Mouse (Mus musculus) kidney, postnatal 0 days (tissue): ENCODE measurements around the gene Ccdc162. TPM values are rescaled to one million over a fixed set of nuclear protein-coding genes. Genes with fewer than 3 reads are reported as not detected.

Source experiments
- ATAC-seq: fragments of 200-750 bp; cut with Nextera tagmentation; replicated peaks from 2 replicates; pipeline ENCODE4 v1.8.0; 2017; ENCODE audit warnings: low read depth, moderate number of reproducible peaks, moderate TSS enrichment, moderate library complexity; ENCODE audit not compliant: low FRiP score
- DNase-seq: peaks from one replicate; pipeline ENCODE4 v3.0.0-alpha.2; 2016; ENCODE audit warnings: low spot score
- H3K27ac ChIP-seq: fragments of 300-500 bp; sonication (generic); 2 replicates; pipeline ENCODE4 v1.5.1; 2014; ENCODE audit warnings: mild to moderate bottlenecking
- H3K27me3 ChIP-seq: fragments of 300-500 bp; sonication (generic); 2 replicates; pipeline ENCODE4 v1.6.1; 2014; ENCODE audit warnings: low read length, mixed read lengths; ENCODE audit not compliant: insufficient read depth
- H3K36me3 ChIP-seq: fragments of 300-500 bp; sonication (generic); 2 replicates; pipeline ENCODE4 v1.6.1; 2014; ENCODE audit warnings: low read length, mixed read lengths; ENCODE audit not compliant: insufficient read depth
- H3K4me1 ChIP-seq: fragments of 300-500 bp; sonication (generic); replicated peaks from 2 replicates; pipeline ENCODE4 v1.6.1; 2014; ENCODE audit warnings: antibody characterized with exemption, low read length, mixed read lengths; ENCODE audit not compliant: insufficient read depth
- H3K4me2 ChIP-seq: fragments of 300-500 bp; sonication (generic); 2 replicates; pipeline ENCODE4 v1.6.1; 2014; ENCODE audit warnings: mild to moderate bottlenecking, low read length, moderate library complexity, mixed read lengths
- H3K4me3 ChIP-seq: fragments of 300-500 bp; sonication (generic); replicated peaks from 2 replicates; pipeline ENCODE4 v1.5.1; 2014; ENCODE audit warnings: low read depth, low read length
- H3K9ac ChIP-seq: fragments of 300-500 bp; sonication (generic); 2 replicates; pipeline ENCODE4 v1.6.1; 2014; ENCODE audit warnings: low read depth, low read length
- H3K9me3 ChIP-seq: fragments of 300-500 bp; sonication (generic); replicated peaks from 2 replicates; pipeline ENCODE4 v1.6.1; 2016; ENCODE audit warnings: low read length, inconsistent platforms, mixed read lengths
- CTCF ChIP-seq: IDR thresholded peaks from 2 replicates; pipeline ENCODE4 v1.5.1; 2016; ENCODE audit warnings: antibody characterized with exemption, low read depth, mild to moderate bottlenecking, moderate library complexity
- whole genome bisulfite sequencing: fragments of 180-500 bp; shearing (Covaris S2); extraction: QIAGEN DNeasy Blood & Tissue Kit; methylation state at CpG from one replicate; pipeline ENCODE4 v1.1.7; 2014; 5-methylcytosine and 5-hydroxymethylcytosine counted together
- polyA plus RNA-seq: library from polyadenylated mRNA; unstranded; fragments of >200 nt; fragmentation: Nextera tagmentation; extraction: Ambion mirVana; gene quantifications from 2 replicates; pipeline ENCODE4 v1.2.1, GENCODE M21; 2015

The Ccdc162 gene
- polyA plus RNA-seq: 0.68 and 1.0 TPM in 2 replicates

DNA sequence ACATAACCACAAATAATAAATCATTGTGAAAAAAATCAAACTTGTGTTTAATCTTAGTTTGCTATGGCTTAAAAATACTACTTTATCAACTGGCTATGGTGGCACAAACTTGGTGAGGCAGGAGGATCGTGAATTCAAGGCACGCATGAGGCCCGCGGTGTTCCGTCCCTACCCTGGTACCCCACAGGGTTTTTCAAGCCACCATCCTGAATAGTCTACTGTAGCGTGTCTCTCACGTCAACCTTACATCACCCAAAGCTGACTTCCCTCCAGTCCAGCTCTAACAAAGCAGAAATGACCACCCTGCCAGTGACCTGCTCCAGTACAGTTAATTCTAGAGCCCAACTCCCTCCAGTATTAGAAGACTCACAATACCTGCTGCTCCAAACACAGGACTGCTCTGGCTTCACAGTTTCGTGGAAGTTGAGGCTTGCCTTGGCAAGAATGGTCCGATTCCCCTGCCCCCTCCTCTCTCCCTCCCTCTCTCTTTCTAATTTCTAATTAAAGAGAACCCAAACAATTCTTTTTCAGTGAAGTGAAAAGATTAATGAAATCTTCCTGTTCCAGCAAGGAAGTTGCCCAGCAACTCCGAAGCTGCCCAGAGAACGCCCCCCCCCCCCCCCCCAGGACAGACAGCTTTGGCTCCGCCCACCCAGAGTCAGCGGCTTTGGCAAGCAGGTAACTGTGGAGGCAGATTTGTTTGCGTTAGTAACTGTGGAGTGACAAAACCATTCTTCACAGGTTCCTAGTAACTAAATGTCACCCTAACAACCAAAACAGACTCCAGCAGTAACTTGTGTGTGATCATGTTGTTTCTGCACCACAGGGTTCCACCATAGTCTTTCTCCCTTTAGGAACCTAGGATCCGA lies at the start of gene Ccdc162:
TSS of gene Ccdc162 (minus strand) at position 606 of the 869 bp plus-strand sequence.
- DNase-seq (peak; percentile 44), ATAC-seq (no peak)
- 49% methylated on average over 15 of the region's 15 CpGs for WGBS
- H3K4me2 ChIP-seq: peak within 1 kb of the TSS; percentile 27
- no peaks in the 10 kb centered on the region for H3K27me3 ChIP-seq
- TF ChIP-seq CTCF: no peak
- no peaks in the 10 kb centered on the region for H3K36me3 ChIP-seq
- H3K9ac ChIP-seq: no peak within 1 kb of the TSS
- H3K4me1 ChIP-seq: no peaks in the 10 kb centered on the region
- H3K27ac ChIP-seq: no peak within 1 kb of the TSS
- no peaks in the 10 kb centered on the region for H3K9me3 ChIP-seq
- H3K4me3 ChIP-seq: no peak within 1 kb of the TSS

DNA sequence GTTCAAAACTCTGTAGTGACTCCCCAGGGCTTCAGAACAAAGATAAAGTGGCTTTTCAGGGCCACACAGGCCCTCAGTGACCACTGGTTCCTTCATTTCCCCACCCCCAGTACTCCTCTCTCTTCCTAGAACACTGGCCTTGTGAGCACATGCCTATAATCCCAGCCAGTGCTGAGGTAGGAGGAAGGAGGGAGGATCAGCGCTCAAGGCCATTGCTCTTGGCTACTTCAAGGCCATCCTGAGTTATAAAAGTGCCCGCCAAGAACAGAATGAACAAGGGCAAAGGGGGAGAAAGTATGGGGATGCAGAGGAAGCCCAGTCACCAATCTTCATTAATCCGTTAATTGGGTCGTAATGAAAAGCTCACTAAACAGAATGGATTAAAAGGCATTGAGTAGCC lies 49.2 kb upstream of the Ccdc162 start:
- Histone ChIP-seq H3K4me1 (no peaks in the 10 kb centered on the region), H3K27ac (no peak overlapping the region), H3K27me3 (no peaks in the 10 kb centered on the region), H3K9me3 (no peaks in the 10 kb centered on the region), H3K36me3 (no peaks in the 10 kb centered on the region), H3K9ac (no peak overlapping the region), H3K4me2 (no peak overlapping the region), H3K4me3 (no peak overlapping the region)
- ATAC-seq (no peak), DNase-seq (no peak)
- TF ChIP-seq CTCF: no peak
- WGBS: 88% methylated on average over 4 of the region's 4 CpGs

DNA sequence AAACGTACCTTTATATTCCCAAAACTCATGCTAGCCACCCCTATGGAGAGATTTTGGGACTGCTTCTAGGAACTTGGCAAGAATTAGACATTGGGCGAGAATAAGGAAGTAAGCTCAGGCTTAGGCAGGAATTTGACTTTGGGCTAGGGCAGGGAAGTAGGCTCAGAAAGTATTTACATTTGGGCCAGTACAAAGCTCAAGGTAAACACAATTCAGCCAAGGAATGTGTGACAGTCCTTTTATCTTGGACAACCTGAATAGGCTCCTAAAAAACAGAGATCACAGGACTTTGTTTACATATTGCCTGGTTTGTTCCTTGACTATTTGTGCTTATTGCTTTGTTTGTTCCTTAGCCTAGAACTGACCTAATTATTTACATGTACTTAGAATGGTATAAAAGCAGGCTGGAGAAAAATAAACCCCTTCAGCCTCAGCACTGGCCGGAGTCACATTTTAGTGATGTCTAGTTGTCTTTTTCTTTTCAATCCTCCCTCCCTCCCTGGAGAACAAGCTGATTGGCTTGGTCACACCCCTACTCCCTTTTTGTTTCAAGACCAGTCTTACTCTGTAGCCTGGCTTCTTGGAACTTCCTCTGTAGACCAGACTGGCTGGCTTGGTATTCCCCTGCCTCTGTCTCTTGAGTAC lies 47.4 kb upstream of the Ccdc162 start:
- Histone ChIP-seq H3K9me3 (no peaks in the 10 kb centered on the region), H3K36me3 (no peaks in the 10 kb centered on the region), H3K4me1 (no peaks in the 10 kb centered on the region), H3K27me3 (no peaks in the 10 kb centered on the region), H3K4me3 (no peak overlapping the region), H3K9ac (no peak overlapping the region), H3K27ac (no peak overlapping the region), H3K4me2 (no peak overlapping the region)
- ATAC-seq (no peak), DNase-seq (no peak)
- 76% methylated on average over 3 of the region's 3 CpGs for WGBS
- no peak for TF ChIP-seq CTCF

DNA sequence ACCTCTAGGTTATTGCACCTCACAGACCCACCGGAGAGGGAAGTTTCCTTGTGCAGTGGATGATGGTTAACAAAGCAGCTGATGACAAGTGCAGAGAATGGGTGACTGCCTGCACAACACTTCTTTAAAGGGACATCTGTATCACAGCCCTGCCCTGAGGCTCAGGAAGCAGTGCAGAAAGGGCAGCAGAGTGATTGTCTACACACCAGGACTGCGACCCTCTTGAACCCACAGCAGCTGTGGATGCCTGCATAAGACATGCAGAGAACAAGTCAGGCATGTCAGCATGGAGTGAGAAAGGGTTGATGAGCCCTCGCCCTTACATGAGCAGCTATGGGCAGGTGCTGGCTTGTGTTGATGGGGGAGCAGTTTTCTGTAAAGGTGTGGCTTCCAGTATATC lies 44.4 kb upstream of the Ccdc162 start:
- no peak overlapping the region for H3K4me2 ChIP-seq
- H3K36me3 ChIP-seq: no peaks in the 10 kb centered on the region
- H3K4me3 ChIP-seq: no peak overlapping the region
- H3K27ac ChIP-seq: no peak overlapping the region
- WGBS: 67% methylated on average over 3 of the region's 3 CpGs
- DNase-seq (no peak), ATAC-seq (no peak)
- H3K9ac ChIP-seq: no peak overlapping the region
- H3K4me1 ChIP-seq: no peaks in the 10 kb centered on the region
- TF ChIP-seq CTCF: no peak
- no peaks in the 10 kb centered on the region for H3K27me3 ChIP-seq
- no peaks in the 10 kb centered on the region for H3K9me3 ChIP-seq

DNA sequence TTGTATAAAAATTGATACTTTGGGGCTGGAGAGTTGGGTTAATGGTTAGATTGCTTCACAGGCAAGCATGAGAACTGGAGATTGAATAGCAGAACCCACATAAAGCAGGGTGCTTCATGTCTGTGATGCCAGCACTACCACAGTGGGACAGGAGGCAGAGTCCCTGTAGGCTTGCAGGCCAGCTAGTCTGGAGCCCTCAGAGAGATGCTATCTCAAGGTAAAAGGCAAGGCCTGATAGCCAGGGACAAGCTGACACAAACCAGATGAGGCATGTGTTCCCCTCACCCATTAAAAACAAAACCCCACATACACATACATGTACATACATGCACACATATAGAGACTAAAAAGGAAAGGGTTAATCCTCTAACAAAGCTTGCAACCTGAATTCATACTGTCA lies 41.6 kb upstream of the Ccdc162 start:
- no peak overlapping the region for H3K9ac ChIP-seq
- H3K4me2 ChIP-seq: no peak overlapping the region
- TF ChIP-seq CTCF: no peak
- ATAC-seq (no peak), DNase-seq (no peak)
- H3K4me3 ChIP-seq: no peak overlapping the region
- no peaks in the 10 kb centered on the region for H3K9me3 ChIP-seq
- no peaks in the 10 kb centered on the region for H3K27me3 ChIP-seq
- H3K27ac ChIP-seq: no peak overlapping the region
- no peaks in the 10 kb centered on the region for H3K4me1 ChIP-seq
- no peaks in the 10 kb centered on the region for H3K36me3 ChIP-seq

DNA sequence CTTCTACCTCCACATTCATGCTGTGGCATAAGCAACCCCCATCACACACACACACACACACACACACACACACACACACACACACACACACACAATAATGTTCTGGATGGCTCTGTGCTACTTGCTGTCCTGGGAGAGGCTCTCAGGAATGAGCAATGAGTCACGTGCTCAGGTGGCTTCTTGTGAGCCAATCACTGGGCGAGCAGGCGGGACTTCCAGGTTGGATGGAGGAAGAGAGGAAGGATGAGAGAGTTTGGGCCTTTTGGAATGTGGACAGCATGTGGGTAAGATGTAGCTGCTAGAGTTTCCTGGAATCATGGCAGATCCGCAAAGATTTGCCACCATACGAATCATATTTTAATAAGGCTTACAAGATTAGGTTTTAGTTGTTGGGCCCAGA lies 40.8 kb upstream of the Ccdc162 start:
- Histone ChIP-seq H3K4me3 (no peak overlapping the region), H3K9me3 (no peaks in the 10 kb centered on the region), H3K4me1 (no peaks in the 10 kb centered on the region), H3K4me2 (no peak overlapping the region), H3K36me3 (no peaks in the 10 kb centered on the region), H3K27ac (no peak overlapping the region), H3K9ac (no peak overlapping the region), H3K27me3 (no peaks in the 10 kb centered on the region)
- no peak for TF ChIP-seq CTCF
- no peak for DNase-seq
- WGBS: 98% methylated on average over 5 of the region's 5 CpGs
- ATAC-seq: no peak
